Mouse (Mus musculus): ENCODE measurements at regions not wholly inside any gene's neighbourhood (a gene's known extent, or its start where the extent isn't known, plus 50 kb on each side); places are given as distances from the start of the nearest gene placed in this dataset.

- DNase-seq = no peak
Measured at GRCm38 (mm10) chr16:53480664-53481063, 1026.8 kb upstream of the Alcam start.

- no peak for DNase-seq
Measured at GRCm38 (mm10) chr16:53439511-53439910, 985.6 kb upstream of the Alcam start.

- no peak for DNase-seq
Measured at GRCm38 (mm10) chr16:53418416-53418815, 964.5 kb upstream of the Alcam start.

- DNase-seq = no peak
Measured at GRCm38 (mm10) chr16:53385176-53385575, 931.3 kb upstream of the Alcam start.

- no peak for DNase-seq
Measured at GRCm38 (mm10) chr16:53342153-53342552, 888.3 kb upstream of the Alcam start.

- no peak for DNase-seq
Measured at GRCm38 (mm10) chr16:53326353-53326752, 872.5 kb upstream of the Alcam start.

- no peak for DNase-seq
Measured at GRCm38 (mm10) chr16:53292081-53292480, 838.2 kb upstream of the Alcam start.

- DNase-seq = no peak
Measured at GRCm38 (mm10) chr16:53282014-53282413, 828.1 kb upstream of the Alcam start.

GRCm38 (mm10) chr16:53266116-53266515 is 812.2 kb upstream of the Alcam start:
- peak; percentile 82 to 86 for DNase-seq

GRCm38 (mm10) chr16:53245365-53245764 is 791.5 kb upstream of the Alcam start:
- peak in 1 of 2 experiments; percentile 2 for DNase-seq

- no peak for DNase-seq
Measured at GRCm38 (mm10) chr16:53242126-53242537, 788.3 kb upstream of the Alcam start.

GRCm38 (mm10) chr16:53218886-53219285 is 765.0 kb upstream of the Alcam start:
- DNase-seq = no peak

GRCm38 (mm10) chr16:53201449-53201848 is 747.6 kb upstream of the Alcam start:
- no peak for DNase-seq

- no peak for DNase-seq
Measured at GRCm38 (mm10) chr16:53186444-53186843, 732.6 kb upstream of the Alcam start.

GRCm38 (mm10) chr16:53156352-53156751 is 702.5 kb upstream of the Alcam start:
- no peak for DNase-seq

- DNase-seq = no peak
Measured at GRCm38 (mm10) chr16:53130677-53131076, 676.8 kb upstream of the Alcam start.

- DNase-seq = no peak
Measured at GRCm38 (mm10) chr16:53108726-53109125, 654.9 kb upstream of the Alcam start.

- no peak for DNase-seq
Measured at GRCm38 (mm10) chr16:53095396-53095929, 641.6 kb upstream of the Alcam start.

- peak; percentile 4 to 8 for DNase-seq
Measured at GRCm38 (mm10) chr16:53073856-53074568, 620.1 kb upstream of the Alcam start.

- DNase-seq = no peak
Measured at GRCm38 (mm10) chr16:53071887-53072682, 618.2 kb upstream of the Alcam start.

- peak; percentile 4 to 19 for DNase-seq
Measured at GRCm38 (mm10) chr16:53064151-53064550, 610.3 kb upstream of the Alcam start.

GRCm38 (mm10) chr16:53063061-53063460 is 609.2 kb upstream of the Alcam start:
- no peak for DNase-seq

- no peak for DNase-seq
Measured at GRCm38 (mm10) chr16:53026056-53026455, 572.2 kb upstream of the Alcam start.

GRCm38 (mm10) chr16:53011847-53012246 is 558.0 kb upstream of the Alcam start:
- no peak for DNase-seq

Data from cerebellum, postnatal 14 days (tissue).